Mouse (Mus musculus): ENCODE data around the gene Vav1.

Vav1 gene

GRCm38 (mm10) chr17:57335194-57335593, 56.3 kb downstream of the Vav1 start:
- CTCF ChIA-PET, result interaction anchor here (0.6 to 2.5 kb wide), 3 partner anchors 13 to 242 kb away, joined by 3 to 16 read pairs (median 9); no protein-coding TSS in a partner anchor

- CTCF ChIA-PET, result interaction anchor here (0.6 to 2.5 kb wide), 3 partner anchors 116 to 1458 kb away, joined by 7 to 16 read pairs (median 9); no protein-coding TSS in a partner anchor
Observed at GRCm38 (mm10) chr17:57335673-57336303, 56.9 kb downstream of the Vav1 start.

GRCm38 (mm10) chr17:57337996-57338395, 59.1 kb downstream of the Vav1 start:
- CTCF ChIA-PET, result no interaction called here

- CTCF ChIA-PET, result no interaction called here
Observed at GRCm38 (mm10) chr17:57339298-57339697, 60.4 kb downstream of the Vav1 start.

GRCm38 (mm10) chr17:57341568-57341967, 62.7 kb downstream of the Vav1 start:
- CTCF ChIA-PET, result no interaction called here

- CTCF ChIA-PET, result no interaction called here
Observed at GRCm38 (mm10) chr17:57344029-57344707, 65.3 kb downstream of the Vav1 start.

GRCm38 (mm10) chr17:57347017-57347416, 68.1 kb downstream of the Vav1 start:
- CTCF ChIA-PET, result no interaction called here

- CTCF ChIA-PET, result no interaction called here
Observed at GRCm38 (mm10) chr17:57347781-57348180, 68.9 kb downstream of the Vav1 start.

GRCm38 (mm10) chr17:57349067-57349466, 70.2 kb downstream of the Vav1 start:
- CTCF ChIA-PET, result interaction anchor here (0.7 kb wide), 1 partner anchor 30 kb away, joined by 3 read pairs; no protein-coding TSS in a partner anchor

- CTCF ChIA-PET, result no interaction called here
Observed at GRCm38 (mm10) chr17:57350212-57350611, 71.3 kb downstream of the Vav1 start.

GRCm38 (mm10) chr17:57351107-57351506, 72.2 kb downstream of the Vav1 start:
- CTCF ChIA-PET, result no interaction called here

GRCm38 (mm10) chr17:57358441-57358840, 79.5 kb downstream of the Vav1 start, which contains the start of gene Adgre1:
Gene Adgre1, plus strand, starts transcription at chr17:57358691.
- CTCF ChIA-PET, result interaction anchor here (0.6 kb wide), 1 partner anchor 706 kb away, joined by 3 read pairs; no protein-coding TSS in a partner anchor

GRCm38 (mm10) chr17:57359485-57360241, 80.8 kb downstream of the Vav1 start:
- CTCF ChIA-PET, result interaction anchor here (0.6 kb wide), 1 partner anchor 73 kb away, joined by 4 read pairs; no protein-coding TSS in a partner anchor

All from spleen, embryonic (tissue).